Mouse (Mus musculus) erythroblast, adult 5-6 weeks (primary cell): ENCODE results near the gene Akap12. TPM values are rescaled to one million over a fixed set of nuclear protein-coding genes. Genes with fewer than 3 reads are reported as not detected.

ENCODE experiments used
- ATAC-seq: replicated peaks from 2 replicates; pipeline ENCODE4 v1.8.0; 2016; ENCODE audit warnings: moderate number of reproducible peaks, mild to moderate bottlenecking, moderate TSS enrichment, inconsistent platforms; ENCODE audit not compliant: poor library complexity, low FRiP score, severe bottlenecking
- total RNA-seq, 2 experiments: library from RNA; stranded (forward) in 1 of 2; stranded (reverse) in 1 of 2; fragments of 150-400 nt in 1 of 2; fragments of 200-764, 138-1000 nt in 1 of 2; gene quantifications; 2 replicates each; pipeline versions ENCODE4 v1.2.3 to v1.2.4; 2015 to 2017; ENCODE audit warnings: low replicate concordance in 2 of 2

Akap12 gene
- total RNA-seq, 2 experiments from 2014 or later: not detected

- ATAC-seq: no peak
These were observed 88.4 kb downstream of the Akap12 start for GRCm38 (mm10) chr10:4354371-4355260.

- no peak for ATAC-seq
These were observed 89.8 kb downstream of the Akap12 start for GRCm38 (mm10) chr10:4355882-4356451.

GRCm38 (mm10) chr10:4356640-4357039 is 90.5 kb downstream of the Akap12 start:
- no peak for ATAC-seq

- no peak for ATAC-seq
These were observed 91.3 kb downstream of the Akap12 start for GRCm38 (mm10) chr10:4357435-4357834.

- ATAC-seq: no peak
These were observed 98.4 kb downstream of the Akap12 start for GRCm38 (mm10) chr10:4364618-4365017.

- ATAC-seq: no peak
These were observed 103.9 kb downstream of the Akap12 start for GRCm38 (mm10) chr10:4370105-4370504.

- peak; percentile 54 for ATAC-seq
These were observed 105.8 kb downstream of the Akap12 start for GRCm38 (mm10) chr10:4372011-4372410.

- no peak for ATAC-seq
These were observed 107.4 kb downstream of the Akap12 start for GRCm38 (mm10) chr10:4373558-4373957.

- no peak for ATAC-seq
These were observed 108.1 kb downstream of the Akap12 start for GRCm38 (mm10) chr10:4374239-4374638.

- no peak for ATAC-seq
These were observed 108.6 kb downstream of the Akap12 start for GRCm38 (mm10) chr10:4374734-4375133.

GRCm38 (mm10) chr10:4375267-4375666 is 109.1 kb downstream of the Akap12 start:
- ATAC-seq: no peak

GRCm38 (mm10) chr10:4376461-4376860 is 110.3 kb downstream of the Akap12 start:
- ATAC-seq: no peak

GRCm38 (mm10) chr10:4376931-4377330 is 110.8 kb downstream of the Akap12 start:
- ATAC-seq: no peak

- no peak for ATAC-seq
These were observed 114.6 kb downstream of the Akap12 start for GRCm38 (mm10) chr10:4380748-4381147.

- ATAC-seq: no peak
These were observed 118.1 kb downstream of the Akap12 start for GRCm38 (mm10) chr10:4384244-4384643.

- ATAC-seq: peak; percentile 89
These were observed 120.7 kb downstream of the Akap12 start for GRCm38 (mm10) chr10:4386609-4387591.

GRCm38 (mm10) chr10:4387701-4388383 is 121.7 kb downstream of the Akap12 start, which contains the start of gene Zbtb2:
TSS of gene Zbtb2 (minus strand) at chr10:4388108.
- 0 out of 2 replicates have a peak, but pooled peaks have one; percentile 20 for ATAC-seq

GRCm38 (mm10) chr10:4388384-4388745 is 122.2 kb downstream of the Akap12 start:
- 0 out of 2 replicates have a peak, but pooled peaks have one; percentile 1 for ATAC-seq

GRCm38 (mm10) chr10:4389036-4389435 is 122.9 kb downstream of the Akap12 start:
- no peak for ATAC-seq
